Mouse (Mus musculus): ENCODE results near the gene Jak3. TPM values are rescaled to one million over a fixed set of nuclear protein-coding genes. Genes with fewer than 3 reads are reported as not detected.

Jak3 gene
- polyA plus RNA-seq, 1 experiment from 2014 or later = 3.4 TPM

DNA sequence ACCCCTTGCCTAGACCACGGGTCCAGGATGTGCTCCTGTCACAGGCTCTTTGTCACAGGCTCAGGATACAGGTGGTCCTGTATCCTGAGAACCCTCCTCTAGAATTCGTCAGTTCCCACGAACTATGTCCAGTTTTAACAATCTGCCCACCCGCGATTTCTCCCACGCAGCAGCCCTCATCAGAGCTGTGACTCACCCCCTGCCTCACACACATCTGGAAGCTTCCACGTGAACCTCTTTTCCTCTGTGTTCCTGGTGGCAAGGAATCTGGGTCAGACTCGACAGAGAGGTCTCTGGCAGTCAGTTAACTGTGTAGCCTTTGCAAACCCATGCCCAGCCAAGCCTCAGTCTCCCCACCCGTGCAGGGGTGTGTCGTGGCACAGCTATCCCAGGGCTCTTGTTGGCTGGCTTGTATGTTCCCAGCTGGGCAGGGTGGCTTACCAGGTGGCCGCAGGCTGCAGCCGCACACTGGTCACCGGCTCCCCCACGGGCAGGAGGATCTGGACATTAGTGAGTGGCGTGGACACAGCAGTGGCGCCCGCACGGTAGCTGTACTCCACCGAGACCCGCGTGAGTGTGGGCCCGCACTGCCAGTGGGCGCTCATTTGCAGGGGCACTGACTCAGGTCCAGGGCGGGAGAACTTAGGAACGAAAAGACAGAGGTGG is 33.2 kb downstream of the Jak3 start:
- Histone ChIP-seq H3K27ac (ENCODE audit: low read length) (no peak overlapping the region), H3K9ac (replicated peaks; ENCODE audit: low read depth, low read length) (no peak overlapping the region), H3K4me3 (replicated peaks; ENCODE audit: low read length) (no peak overlapping the region), H3K27me3 (replicated peaks; ENCODE audit: control insufficient read depth, insufficient read depth, low read length) (peaks cover 4% of the 10 kb centered on the region; the same call in 1 of the 2 replicates), H3K9me3 (ENCODE audit: control insufficient read depth, low read length) (no peaks in the 10 kb centered on the region), H3K36me3 (ENCODE audit: control insufficient read depth, insufficient read depth) (peaks cover 7% of the 10 kb centered on the region; the same call in 1 of the 2 replicates), H3K4me2 (ENCODE audit: low read length) (no peak overlapping the region), H3K4me1 (replicated peaks; ENCODE audit: control insufficient read depth, insufficient read depth, low read length) (peaks cover 4% of the 10 kb centered on the region; the same call in 1 of the 2 replicates)
- 34% methylated on average over 25 of the region's 25 CpGs for WGBS
- ATAC-seq = no peak; the same call in 1 of the 2 replicates

DNA sequence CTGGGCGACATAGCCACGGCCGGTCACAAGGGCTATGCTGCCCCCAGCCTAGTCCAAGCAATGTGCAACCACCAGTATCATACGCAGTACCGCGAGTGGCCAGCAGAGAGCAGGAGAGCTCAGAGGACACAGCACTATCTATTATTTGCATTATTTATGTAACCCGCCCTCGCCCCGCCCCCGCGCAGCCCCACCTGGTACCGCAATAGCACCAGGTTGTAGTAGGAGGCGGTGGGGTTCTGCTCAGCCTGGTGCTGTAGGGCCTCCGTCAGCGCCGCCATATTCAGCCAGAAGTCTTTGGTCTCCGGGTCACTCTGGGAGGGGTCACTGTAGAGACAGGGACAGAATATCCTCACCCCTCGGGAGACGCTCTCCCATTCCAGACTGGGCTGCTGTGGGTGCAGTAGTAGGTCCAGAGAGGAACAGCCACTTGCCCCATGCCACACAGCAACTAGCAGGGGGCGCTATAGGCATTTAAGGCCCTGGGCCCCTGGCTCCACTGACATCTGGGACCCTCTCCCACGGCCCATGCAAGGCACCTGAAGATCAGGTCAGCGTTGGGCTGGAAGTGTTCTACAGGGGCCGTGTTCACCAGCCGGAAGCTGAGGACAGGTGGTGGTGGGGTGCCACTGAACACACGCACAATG is 33.8 kb downstream of the Jak3 start:
- Histone ChIP-seq H3K4me1 (replicated peaks; ENCODE audit: control insufficient read depth, insufficient read depth, low read length) (peaks cover 4% of the 10 kb centered on the region; the same call in 1 of the 2 replicates), H3K27me3 (replicated peaks; ENCODE audit: control insufficient read depth, insufficient read depth, low read length) (peaks cover 4% of the 10 kb centered on the region; the same call in 1 of the 2 replicates), H3K9ac (replicated peaks; ENCODE audit: low read depth, low read length) (0 out of 2 replicates have a peak overlapping the region, but pooled peaks have one; percentile 18), H3K4me3 (replicated peaks; ENCODE audit: low read length) (0 out of 2 replicates have a peak overlapping the region, but pooled peaks have one; percentile 2), H3K4me2 (ENCODE audit: low read length) (peak overlapping the region; percentile 38), H3K9me3 (ENCODE audit: control insufficient read depth, low read length) (no peaks in the 10 kb centered on the region), H3K27ac (ENCODE audit: low read length) (no peak overlapping the region), H3K36me3 (ENCODE audit: control insufficient read depth, insufficient read depth) (peaks cover 10% of the 10 kb centered on the region; the same call in 1 of the 2 replicates)
- 21% methylated on average over 25 of the region's 25 CpGs for WGBS
- ATAC-seq = peak; percentile 80

DNA sequence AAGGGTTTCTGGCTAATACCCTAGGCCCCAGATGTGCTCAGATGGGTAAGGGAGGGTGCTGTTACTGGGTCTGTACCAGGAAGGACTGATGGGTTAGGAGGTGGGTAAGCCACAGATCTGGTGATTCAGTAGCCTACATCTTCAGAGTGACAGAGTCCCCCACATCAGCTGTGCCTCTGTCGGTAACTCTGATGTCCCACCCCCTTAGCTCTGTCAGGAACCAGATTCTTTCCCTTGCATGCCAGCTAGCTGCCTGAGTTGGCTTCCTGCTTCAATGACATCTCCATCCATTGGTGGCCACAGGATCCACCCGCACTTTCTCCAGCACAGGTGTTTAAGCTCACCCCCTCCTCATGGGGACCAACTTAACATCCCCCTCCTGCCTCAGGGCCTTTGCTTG is 35.5 kb downstream of the Jak3 start:
- peaks cover 16% of the 10 kb centered on the region for H3K36me3 ChIP-seq (ENCODE audit: control insufficient read depth, insufficient read depth)
- 76% methylated on average over 2 of the region's 2 CpGs for WGBS

DNA sequence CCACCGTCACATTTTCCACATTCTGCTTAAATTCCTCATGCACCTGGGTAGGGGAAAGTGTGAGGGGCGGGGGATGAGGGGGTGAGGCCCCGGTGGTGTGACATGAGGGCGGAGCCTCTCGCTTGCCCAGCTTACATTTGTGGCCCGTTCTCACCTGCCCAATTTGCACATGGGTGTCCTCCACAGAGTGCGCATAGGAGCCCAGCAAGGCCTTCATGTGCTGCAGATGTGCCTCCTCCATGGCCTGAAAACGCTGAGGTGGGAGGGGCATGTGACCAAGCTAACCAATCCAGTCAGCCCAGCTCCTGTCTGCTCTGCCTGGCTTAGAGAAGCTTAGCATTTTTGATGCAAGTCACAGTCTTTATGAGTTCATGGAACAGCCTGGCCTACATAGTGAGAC is 39.4 kb downstream of the Jak3 start:
- Histone ChIP-seq H3K27ac (ENCODE audit: low read length) (no peak overlapping the region), H3K4me2 (ENCODE audit: low read length) (no peak overlapping the region), H3K27me3 (replicated peaks; ENCODE audit: control insufficient read depth, insufficient read depth, low read length) (no peaks in the 10 kb centered on the region), H3K4me1 (replicated peaks; ENCODE audit: control insufficient read depth, insufficient read depth, low read length) (peaks cover 26% of the 10 kb centered on the region), H3K9me3 (ENCODE audit: control insufficient read depth, low read length) (no peaks in the 10 kb centered on the region), H3K36me3 (ENCODE audit: control insufficient read depth, insufficient read depth) (peaks cover 27% of the 10 kb centered on the region), H3K4me3 (replicated peaks; ENCODE audit: low read length) (no peak overlapping the region), H3K9ac (replicated peaks; ENCODE audit: low read depth, low read length) (no peak overlapping the region)
- ATAC-seq = no peak
- 67% methylated on average over 8 of the region's 8 CpGs for WGBS

More for the DNA sequence above, 35.5 kb downstream of the Jak3 start:
- ATAC-seq = no peak
- no peak overlapping the region for H3K27ac ChIP-seq (ENCODE audit: low read length)
- H3K9me3 ChIP-seq (ENCODE audit: control insufficient read depth, low read length) = no peaks in the 10 kb centered on the region
- H3K4me3 ChIP-seq (replicated peaks; ENCODE audit: low read length) = no peak overlapping the region
- H3K4me2 ChIP-seq (ENCODE audit: low read length) = no peak overlapping the region
- peaks cover 4% of the 10 kb centered on the region; the same call in 1 of the 2 replicates for H3K4me1 ChIP-seq (replicated peaks; ENCODE audit: control insufficient read depth, insufficient read depth, low read length)
- no peak overlapping the region for H3K9ac ChIP-seq (replicated peaks; ENCODE audit: low read depth, low read length)
- peaks cover 4% of the 10 kb centered on the region; the same call in 1 of the 2 replicates for H3K27me3 ChIP-seq (replicated peaks; ENCODE audit: control insufficient read depth, insufficient read depth, low read length)

DNA sequence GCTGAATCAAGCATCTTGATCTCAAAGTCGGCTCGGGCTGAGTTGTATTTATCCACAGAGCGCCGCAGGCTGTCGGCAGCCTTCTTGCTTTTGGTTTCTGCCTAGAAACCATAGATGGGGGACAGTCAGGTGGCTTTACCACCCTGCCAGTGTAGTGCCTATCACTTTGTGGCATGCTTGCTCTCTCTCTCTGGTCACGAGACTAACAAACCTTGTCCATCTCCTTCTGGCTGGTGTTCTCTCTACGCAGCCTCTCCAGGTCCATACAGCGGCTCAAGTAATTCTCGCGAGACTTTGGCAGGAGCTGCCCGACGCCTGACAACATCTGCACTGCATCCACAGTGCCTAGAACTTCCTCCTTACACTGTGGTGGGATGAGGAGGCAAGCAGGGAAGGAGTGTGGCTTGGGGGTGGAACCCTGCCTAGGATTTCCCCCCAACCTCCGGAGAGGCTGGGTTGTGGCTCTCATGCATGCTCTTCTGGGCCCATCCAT is 40.5 kb downstream of the Jak3 start:
- Histone ChIP-seq H3K4me3 (replicated peaks; ENCODE audit: low read length) (no peak overlapping the region), H3K4me2 (ENCODE audit: low read length) (no peak overlapping the region), H3K4me1 (replicated peaks; ENCODE audit: control insufficient read depth, insufficient read depth, low read length) (peaks cover 37% of the 10 kb centered on the region), H3K27me3 (replicated peaks; ENCODE audit: control insufficient read depth, insufficient read depth, low read length) (no peaks in the 10 kb centered on the region), H3K27ac (ENCODE audit: low read length) (no peak overlapping the region), H3K36me3 (ENCODE audit: control insufficient read depth, insufficient read depth) (peaks cover 27% of the 10 kb centered on the region), H3K9me3 (ENCODE audit: control insufficient read depth, low read length) (no peaks in the 10 kb centered on the region), H3K9ac (replicated peaks; ENCODE audit: low read depth, low read length) (no peak overlapping the region)
- no peak for ATAC-seq
- 88% methylated on average over 13 of the region's 13 CpGs for WGBS

DNA sequence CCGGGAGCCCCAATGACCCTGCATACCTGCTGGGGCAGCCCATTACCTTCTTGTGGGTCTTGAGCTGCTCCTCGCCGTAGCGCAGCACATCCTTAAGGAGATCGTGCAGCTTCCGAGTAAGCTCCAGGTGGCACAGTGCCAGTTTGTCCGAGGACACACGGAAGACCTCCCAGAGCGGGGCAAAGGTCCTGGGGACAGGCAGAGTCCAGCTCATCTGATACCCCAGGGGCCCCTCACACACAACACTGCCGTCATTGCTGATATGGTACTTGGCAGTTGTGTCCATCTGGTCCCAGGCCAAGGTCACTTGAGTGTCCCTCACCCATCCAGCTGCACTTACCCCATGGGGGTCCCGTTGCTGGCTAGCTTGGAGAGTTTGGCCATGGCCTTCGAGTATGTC is 41.0 kb downstream of the Jak3 start:
- Histone ChIP-seq H3K36me3 (ENCODE audit: control insufficient read depth, insufficient read depth) (peaks cover 27% of the 10 kb centered on the region), H3K27ac (ENCODE audit: low read length) (no peak overlapping the region), H3K4me2 (ENCODE audit: low read length) (no peak overlapping the region), H3K9ac (replicated peaks; ENCODE audit: low read depth, low read length) (no peak overlapping the region), H3K4me1 (replicated peaks; ENCODE audit: control insufficient read depth, insufficient read depth, low read length) (peaks cover 39% of the 10 kb centered on the region), H3K27me3 (replicated peaks; ENCODE audit: control insufficient read depth, insufficient read depth, low read length) (no peaks in the 10 kb centered on the region), H3K9me3 (ENCODE audit: control insufficient read depth, low read length) (no peaks in the 10 kb centered on the region), H3K4me3 (replicated peaks; ENCODE audit: low read length) (no peak overlapping the region)
- no peak for ATAC-seq
- WGBS = 86% methylated on average over 12 of the region's 12 CpGs

DNA sequence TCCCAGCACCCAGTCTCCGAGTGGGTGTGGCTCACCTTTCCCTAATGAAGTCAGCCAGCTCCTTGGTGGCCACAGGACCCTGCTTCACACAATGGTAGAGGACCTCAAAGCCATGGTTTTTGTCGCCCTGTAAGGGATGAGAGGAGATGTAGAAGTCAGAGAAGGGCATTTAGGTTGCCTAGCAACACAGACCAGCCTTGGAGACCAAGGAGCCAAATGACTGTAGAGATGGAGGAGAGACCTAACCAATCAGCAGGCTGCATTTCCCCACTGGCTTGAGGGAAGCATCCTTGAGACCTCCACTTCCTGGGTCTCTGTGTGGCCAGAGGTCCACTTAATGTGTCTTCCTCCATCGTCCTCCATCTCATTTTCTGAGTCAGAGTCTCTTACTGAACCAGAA is 42.2 kb downstream of the Jak3 start:
- Histone ChIP-seq H3K4me2 (ENCODE audit: low read length) (no peak overlapping the region), H3K4me1 (replicated peaks; ENCODE audit: control insufficient read depth, insufficient read depth, low read length) (peaks cover 41% of the 10 kb centered on the region), H3K9me3 (ENCODE audit: control insufficient read depth, low read length) (no peaks in the 10 kb centered on the region), H3K9ac (replicated peaks; ENCODE audit: low read depth, low read length) (no peak overlapping the region), H3K27me3 (replicated peaks; ENCODE audit: control insufficient read depth, insufficient read depth, low read length) (no peaks in the 10 kb centered on the region), H3K27ac (ENCODE audit: low read length) (no peak overlapping the region), H3K36me3 (ENCODE audit: control insufficient read depth, insufficient read depth) (peaks cover 23% of the 10 kb centered on the region), H3K4me3 (replicated peaks; ENCODE audit: low read length) (no peak overlapping the region)
- WGBS = 34% methylated on average over 3 of the region's 3 CpGs
- no peak for ATAC-seq

DNA sequence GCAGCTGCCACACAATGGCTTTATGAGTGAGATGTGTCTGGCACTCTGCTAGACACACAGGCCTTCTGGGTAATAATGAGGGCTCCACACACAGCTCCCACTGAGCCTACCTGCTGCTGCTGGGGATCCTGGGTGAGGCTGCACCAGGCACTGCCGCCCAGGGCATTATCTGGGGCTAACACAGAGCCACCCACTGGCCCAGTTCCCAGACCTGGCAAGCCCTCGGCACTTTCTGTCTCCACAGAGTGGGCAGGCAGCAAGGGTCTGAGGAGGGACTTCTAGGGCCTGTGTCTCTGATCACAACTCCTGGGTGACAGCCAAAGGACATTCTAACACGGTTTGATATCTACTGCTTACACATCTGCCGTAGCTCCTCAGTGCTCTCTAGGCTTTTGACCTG is 43.1 kb downstream of the Jak3 start:
- 30% methylated on average over 4 of the region's 4 CpGs for WGBS
- Histone ChIP-seq H3K9ac (replicated peaks; ENCODE audit: low read depth, low read length) (no peak overlapping the region; the same call in 1 of the 2 replicates), H3K4me1 (replicated peaks; ENCODE audit: control insufficient read depth, insufficient read depth, low read length) (peaks cover 47% of the 10 kb centered on the region)

DNA sequence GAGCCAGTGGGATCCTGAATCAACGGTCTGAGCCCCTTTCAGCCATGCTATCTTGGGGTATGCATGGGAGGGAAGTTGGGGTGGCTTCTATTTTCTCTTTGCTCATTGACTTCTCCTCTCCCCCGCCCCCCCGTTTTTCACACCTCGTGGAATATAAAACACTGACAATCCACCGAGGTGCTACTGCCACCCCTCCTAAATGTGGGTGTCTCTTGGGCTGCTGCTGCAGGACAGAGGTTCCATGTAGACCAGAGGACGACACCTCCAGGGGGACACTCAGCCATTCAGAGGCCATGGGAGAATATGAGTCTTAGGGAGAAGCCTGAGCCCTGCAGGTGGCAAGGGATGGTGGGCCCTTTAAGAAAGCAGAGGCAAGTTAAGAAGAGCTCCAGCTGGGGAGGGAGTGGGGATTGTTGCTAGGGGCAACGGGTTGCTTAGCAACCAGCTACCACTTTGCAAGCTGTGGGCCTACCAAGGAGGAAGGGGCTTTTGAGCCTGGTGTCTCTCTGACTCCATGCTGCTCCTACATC is 43.9 kb downstream of the Jak3 start:
- peak; percentile 85 for ATAC-seq
- 14% methylated on average over 7 of the region's 7 CpGs for WGBS
- Histone ChIP-seq H3K36me3 (ENCODE audit: control insufficient read depth, insufficient read depth) (peaks cover 17% of the 10 kb centered on the region), H3K4me2 (ENCODE audit: low read length) (peak overlapping the region; percentile 39), H3K9me3 (ENCODE audit: control insufficient read depth, low read length) (no peaks in the 10 kb centered on the region), H3K9ac (replicated peaks; ENCODE audit: low read depth, low read length) (peak overlapping the region; percentile 35; the same call in 1 of the 2 replicates), H3K4me1 (replicated peaks; ENCODE audit: control insufficient read depth, insufficient read depth, low read length) (peaks cover 55% of the 10 kb centered on the region), H3K27me3 (replicated peaks; ENCODE audit: control insufficient read depth, insufficient read depth, low read length) (no peaks in the 10 kb centered on the region), H3K27ac (ENCODE audit: low read length) (peak overlapping the region; percentile 86), H3K4me3 (replicated peaks; ENCODE audit: low read length) (peak overlapping the region; percentile 13; the same call in 1 of the 2 replicates)

More for the DNA sequence above, 43.1 kb downstream of the Jak3 start:
- Histone ChIP-seq H3K4me3 (replicated peaks; ENCODE audit: low read length) (no peak overlapping the region), H3K9me3 (ENCODE audit: control insufficient read depth, low read length) (no peaks in the 10 kb centered on the region), H3K4me2 (ENCODE audit: low read length) (0 out of 2 replicates have a peak overlapping the region, but pooled peaks have one; percentile 39), H3K36me3 (ENCODE audit: control insufficient read depth, insufficient read depth) (peaks cover 21% of the 10 kb centered on the region), H3K27ac (ENCODE audit: low read length) (peak overlapping the region; percentile 86), H3K27me3 (replicated peaks; ENCODE audit: control insufficient read depth, insufficient read depth, low read length) (no peaks in the 10 kb centered on the region)
- peak; percentile 59 for ATAC-seq
